Mouse (Mus musculus) B cell, adult 2 months (primary cell): ENCODE measurements around the gene Galnt12.

ENCODE experiments used
- DNase-seq, 2 experiments: peaks; one replicate each; pipeline ENCODE4 v3.0.0; 2022

Gene Galnt12

DNA sequence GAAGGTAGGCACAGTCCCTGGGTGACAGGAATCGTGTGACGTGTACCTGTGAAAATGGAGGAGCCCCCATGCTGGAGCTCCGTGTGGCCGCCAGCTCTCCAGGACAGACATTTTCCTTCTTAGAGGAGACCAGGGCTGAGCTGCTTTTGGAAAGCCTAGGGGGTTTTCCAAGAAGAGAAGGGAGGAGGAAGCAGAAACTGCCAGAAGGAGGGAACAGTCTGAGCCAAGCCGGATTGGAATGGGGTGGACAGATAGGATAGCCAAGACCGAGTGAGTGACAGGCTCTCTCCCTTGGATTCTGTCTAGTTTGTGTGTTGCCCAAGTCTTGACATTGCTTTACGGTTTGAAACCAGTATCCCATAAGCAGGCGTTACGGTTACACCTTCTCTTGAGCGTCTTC, 11.9 kb downstream of the Galnt12 start:
- no peak for DNase-seq

DNA sequence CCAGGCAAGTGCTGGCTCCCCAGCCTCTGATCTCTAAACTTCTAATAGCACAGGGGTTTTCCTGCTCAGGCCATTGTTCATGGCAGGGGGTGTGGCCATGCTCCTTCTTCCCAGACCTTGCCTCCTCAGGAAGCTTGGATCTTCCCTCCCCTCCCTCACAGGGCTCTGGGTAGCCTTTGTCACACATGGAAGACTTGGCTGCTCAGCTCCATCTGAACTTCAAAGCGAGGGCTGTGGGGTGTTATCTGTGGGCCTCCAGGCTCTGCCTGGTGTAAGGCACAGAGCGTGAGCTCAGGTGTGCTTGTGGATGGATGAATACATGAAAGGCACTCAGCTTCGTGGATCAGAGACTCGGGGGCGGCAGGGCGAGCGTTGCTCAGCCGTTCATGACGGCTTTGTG, 20.2 kb downstream of the Galnt12 start:
- DNase-seq: no peak

DNA sequence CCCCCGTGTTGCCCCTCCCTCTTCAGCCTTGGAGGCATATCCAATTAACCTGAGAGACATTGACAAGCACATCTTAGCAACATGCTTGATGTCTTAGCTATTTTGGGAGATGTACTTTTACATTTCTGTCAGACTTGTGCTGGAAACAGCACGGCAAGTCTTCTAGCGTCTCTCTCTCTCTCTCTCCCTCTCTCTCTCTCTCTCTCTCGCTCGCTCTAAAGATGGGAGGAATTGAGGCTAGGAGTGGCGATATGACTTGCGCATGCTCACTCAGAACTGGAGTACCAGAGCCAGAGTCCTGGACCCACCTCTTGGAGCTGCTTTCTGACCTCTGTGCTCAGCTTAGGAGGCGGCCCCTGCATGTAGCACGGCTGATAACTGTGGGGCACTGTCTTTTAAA, 20.9 kb downstream of the Galnt12 start:
- no peak for DNase-seq

DNA sequence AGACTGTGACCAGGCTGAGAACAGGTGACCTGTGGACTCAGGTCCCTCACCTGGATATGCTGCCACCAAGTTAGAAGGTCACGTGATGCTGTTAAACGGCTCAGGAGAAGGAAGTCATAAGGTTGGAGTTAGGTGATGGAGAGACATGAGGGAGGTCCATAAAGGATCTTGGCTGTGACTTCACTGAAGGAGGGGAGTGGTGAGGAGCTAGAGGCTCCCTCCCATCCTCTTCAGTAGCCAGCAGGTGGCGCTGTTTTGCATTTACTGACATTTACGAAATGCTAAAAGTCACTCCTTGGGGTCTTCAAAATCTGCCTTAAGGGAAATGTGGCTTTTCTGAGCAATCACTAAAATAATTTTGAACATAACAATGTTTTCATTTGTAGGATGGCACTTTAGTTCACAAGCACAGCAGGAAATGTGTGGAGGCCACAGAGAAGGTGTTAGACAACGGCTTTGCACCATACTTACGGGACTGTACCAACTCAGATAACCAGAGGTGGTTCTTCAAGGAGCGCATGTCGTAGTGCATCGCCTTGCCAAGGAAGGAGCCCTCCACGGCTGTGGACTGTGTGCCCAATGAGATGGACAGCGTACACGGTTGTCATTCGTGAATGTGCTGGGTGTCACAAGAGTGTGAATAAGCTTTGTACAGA, 30.5 kb downstream of the Galnt12 start:
- peak; percentile 49 to 51 for DNase-seq

DNA sequence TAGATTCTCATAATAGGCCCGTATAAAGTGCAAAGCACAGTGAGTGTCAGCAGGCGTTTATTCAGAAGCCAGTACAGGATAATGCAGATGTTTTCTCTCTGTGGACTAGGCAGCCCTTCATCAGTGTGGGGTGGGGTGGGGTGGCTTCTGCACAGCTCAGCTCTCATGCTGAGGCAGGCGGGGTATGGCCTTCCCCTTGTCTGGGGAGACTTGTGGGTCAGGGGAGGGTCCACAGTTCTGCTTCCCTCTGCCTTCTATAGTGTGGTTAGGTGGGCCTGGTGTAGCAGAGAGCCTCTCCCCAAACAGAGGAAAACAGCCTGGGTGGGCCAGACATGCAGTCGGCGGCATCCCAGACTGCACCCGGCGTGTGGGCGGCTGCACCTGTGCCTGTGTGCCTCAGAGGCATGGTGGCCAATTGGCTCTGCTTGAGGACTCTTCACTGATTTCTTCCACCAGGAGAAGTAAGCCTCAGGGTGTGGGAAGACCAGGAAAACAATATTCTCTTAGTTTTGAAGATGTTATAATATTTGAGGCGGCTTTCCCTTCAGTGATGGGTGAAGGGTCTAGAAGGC, 32.5 kb downstream of the Galnt12 start:
- DNase-seq: no peak

DNA sequence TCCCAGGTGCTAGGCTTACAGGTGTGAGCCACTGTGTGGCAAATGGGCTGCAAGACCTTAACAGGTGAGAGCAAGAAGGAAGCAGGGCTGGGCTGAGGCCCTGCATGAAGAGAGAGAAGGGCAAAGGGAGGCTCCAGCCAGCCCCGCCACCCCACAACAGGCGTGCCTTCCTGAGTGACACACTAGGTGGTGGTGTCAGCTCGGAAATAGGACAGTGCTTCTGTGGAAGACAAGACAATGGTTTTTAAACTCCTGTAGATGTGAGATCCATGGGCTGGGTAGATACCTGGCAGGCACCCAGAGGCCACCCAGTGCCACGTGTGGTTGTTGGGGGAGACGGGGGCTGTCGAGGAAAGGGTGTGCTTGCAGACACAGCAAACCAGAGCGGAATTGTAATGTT, 36.8 kb downstream of the Galnt12 start:
- DNase-seq: no peak

DNA sequence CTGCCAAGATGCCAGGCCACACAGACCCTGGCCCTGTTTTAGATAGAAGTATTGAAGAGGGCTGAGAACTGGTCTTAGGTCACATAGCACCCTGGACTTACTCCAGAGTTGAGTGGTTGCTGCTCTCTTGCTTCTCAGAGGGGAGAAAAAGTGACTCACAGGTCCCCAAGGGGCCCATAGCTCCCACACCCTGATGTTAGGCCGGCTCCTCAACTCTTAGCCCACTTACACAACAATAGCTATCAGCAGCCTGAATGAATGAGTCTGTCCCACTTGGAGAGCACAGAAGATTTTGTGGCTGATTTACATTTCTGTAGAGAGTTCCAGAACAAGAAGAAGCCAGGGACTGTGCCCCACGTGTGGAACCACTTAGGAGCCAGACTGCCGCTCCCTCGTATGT, 37.9 kb downstream of the Galnt12 start:
- DNase-seq: no peak

DNA sequence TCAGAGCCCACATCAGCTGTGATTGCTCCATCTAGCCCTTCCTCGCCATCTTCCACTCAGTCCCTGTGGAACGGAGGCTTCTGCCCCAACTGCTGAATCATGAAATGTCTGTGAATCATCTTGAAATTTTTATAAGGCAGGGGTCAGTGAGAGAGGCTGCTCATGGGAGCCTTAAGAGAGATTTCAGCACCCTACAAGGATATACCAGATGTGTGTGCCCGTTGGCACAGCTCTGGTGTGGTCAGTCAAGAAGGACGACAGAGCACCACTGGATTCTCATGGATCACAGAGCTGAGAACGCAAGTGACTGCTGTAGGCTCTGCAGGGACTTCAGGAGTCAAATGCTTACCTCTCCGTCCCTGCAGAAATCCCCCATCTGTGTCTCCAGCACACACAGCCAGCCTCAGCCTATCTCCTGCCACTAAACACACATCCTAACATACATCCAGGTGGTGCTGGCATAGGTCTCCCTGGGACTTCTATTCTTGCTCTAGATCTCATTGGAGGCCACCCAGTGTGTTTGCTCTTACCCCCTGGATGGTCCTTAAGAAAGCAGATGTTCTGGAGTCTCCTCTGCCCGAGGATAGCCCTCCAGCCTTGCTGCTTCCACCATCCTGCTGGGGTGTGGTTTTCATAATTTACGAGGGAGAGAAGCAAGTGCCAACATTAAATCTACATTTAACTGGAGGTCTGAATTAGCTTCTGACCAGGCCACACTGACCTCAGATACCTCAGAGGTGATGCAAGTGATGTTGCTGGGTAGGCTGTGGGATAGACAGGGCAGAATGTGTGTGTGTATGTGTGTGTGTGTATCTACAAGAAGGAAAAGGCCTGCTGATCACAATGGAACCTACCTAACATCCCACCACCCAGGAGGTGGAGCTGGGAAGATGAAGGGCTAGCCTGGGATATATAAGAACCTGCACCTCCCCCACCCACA, 38.7 kb downstream of the Galnt12 start:
- DNase-seq: no peak

DNA sequence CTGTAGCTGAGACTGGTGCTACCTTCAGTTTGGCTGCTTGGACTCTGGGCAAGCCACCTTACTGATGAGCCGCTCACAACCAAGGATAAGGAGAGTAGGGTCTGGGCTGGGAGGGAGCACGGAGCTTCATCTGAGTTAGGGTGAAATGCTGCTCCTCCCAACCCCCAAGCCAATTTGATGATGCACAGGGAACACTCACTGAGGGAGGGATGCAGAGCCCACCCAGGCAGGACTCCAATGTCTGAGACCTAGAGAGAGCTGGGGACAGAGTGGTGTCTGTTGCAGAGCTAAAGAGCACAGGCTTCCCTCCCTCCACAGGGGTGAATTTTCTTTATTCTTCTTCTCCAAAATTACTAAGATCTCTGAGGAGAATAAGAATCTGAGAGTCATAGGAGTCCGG, 40.2 kb downstream of the Galnt12 start:
- no peak for DNase-seq

DNA sequence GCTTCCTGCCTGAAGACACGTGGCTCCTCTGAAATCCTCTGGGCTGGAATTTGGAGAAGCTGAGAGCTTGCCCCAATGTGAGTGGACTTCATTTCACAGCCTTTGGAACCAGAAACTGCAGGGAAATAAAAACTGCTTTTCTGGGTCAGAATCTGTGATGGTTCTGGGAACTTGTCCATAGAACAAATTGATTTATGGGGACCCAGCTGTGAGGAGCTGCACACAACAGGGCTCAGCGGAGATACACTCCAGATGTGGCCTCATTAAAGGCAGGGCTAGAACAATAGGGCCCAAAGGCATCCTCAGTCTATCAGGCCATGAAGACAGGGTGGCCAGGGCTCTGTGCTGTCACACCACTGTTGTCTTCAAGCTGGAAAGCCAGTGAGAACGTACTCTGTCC, 40.7 kb downstream of the Galnt12 start:
- DNase-seq: no peak

DNA sequence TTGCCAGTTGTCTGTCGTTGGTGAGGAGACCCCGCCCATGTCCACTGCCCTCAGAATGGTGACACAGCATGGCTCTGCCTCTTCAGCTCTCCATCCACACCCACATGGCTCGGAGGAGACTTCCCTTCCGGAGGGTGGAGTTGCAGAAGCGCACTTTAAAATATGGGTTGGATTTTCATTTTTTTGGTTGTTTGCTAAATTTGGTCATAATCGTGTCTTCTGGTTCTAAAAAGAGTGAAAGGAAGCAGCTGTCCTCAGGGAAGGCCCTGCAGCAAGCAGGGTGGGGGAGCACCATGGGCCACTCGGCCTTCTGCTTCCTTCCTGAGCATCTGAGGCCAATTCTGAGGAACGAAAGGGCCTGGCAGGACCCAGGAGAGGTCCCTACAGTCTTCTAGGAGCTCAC, 45.0 kb downstream of the Galnt12 start:
- no peak for DNase-seq

DNA sequence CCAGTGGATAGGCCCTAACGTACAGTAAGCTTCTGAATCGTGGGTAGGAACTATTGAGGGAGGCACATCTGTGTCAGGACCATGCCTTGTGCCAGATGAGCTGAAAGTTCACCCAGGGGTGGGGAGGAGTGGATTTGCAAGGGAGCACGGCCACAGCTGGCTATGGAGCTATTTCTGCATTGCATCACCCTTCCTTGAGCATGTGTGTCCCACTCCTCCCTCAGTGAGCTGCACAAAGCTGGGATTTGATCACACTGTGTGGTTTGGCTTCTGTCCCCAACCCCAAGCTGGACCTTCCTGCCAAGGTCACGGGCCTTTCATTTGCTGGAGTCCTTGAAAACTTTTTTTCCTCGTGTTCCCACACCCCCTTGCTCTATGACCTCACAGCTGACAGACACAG, 45.8 kb downstream of the Galnt12 start:
- DNase-seq: no peak

DNA sequence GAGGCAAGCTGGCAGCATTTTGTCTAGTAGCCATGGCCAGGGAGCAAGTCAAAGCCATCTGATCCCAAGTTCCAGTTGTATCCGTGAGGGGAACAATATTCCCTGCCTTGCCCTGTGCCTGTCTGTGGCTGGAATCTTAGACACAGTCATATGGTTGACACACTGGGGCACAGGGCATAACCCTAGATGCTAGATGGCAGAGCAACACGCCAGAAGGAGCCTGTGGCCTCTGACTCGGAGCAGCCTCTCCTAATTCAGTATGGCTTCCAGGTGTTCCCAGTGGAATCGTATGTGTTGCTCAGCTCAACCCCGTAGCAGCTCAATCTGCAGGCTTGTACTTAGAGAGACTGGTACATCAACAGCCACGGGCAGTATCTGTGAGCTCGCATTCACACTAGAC, 46.7 kb downstream of the Galnt12 start:
- no peak for DNase-seq

DNA sequence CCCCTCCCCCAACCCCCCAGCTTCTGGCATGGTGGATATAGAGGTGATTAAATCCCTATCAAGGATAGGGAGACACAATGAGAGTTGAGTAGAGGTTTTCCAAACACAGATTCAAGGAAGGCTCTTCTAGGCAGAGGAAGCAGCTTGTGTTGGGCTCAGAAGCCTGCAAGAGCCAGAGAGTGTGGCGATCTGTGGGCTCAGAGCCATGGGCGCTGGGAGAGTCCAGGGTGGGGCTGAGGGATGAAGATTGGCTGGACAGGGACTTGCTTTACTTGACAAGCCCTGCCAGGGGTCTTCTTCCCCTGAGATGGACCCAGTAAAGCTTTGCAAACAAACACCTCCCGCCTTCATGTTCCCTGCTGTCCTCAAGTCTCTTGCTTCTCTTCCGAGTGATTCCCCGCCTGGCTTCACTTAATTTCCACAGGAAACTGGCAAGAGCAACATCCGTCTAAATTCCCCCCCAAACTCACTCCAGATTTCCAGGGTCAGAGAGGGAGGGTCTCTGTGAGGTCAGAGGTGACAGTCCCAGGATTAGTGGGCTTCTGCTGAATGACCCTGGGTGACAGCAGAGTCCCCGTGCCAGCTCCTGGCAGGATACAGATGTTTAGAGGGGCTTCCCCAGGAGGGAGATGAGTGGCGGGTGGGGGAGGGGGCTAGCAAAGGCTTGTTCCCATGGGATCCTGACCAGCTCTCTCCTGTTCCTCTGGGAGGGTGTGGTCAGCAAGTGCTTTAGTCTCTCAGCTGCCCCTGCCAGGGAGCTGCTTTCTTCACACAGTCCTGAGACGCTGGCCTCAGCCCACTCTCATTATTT, 47.5 kb downstream of the Galnt12 start:
- no peak for DNase-seq

DNA sequence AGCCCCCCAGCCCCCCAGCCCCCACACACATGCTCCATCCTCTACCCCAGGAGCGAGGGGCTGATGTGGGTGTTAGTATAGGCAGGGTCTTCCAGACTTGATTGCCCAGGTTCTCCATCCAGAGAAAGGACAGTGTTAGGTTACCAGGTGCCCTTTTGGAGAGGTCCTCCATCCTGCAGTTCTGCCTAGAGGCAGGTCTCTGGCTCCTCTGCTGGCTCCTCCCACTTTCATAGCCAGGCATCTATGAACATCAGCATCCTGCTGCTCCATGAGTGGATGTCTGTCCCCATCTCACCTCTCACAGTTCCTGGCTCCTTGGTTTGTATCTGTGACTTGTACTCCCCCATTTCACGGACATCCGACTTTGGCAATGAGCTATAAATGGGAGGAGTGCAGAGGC, 48.6 kb downstream of the Galnt12 start:
- DNase-seq: no peak

DNA sequence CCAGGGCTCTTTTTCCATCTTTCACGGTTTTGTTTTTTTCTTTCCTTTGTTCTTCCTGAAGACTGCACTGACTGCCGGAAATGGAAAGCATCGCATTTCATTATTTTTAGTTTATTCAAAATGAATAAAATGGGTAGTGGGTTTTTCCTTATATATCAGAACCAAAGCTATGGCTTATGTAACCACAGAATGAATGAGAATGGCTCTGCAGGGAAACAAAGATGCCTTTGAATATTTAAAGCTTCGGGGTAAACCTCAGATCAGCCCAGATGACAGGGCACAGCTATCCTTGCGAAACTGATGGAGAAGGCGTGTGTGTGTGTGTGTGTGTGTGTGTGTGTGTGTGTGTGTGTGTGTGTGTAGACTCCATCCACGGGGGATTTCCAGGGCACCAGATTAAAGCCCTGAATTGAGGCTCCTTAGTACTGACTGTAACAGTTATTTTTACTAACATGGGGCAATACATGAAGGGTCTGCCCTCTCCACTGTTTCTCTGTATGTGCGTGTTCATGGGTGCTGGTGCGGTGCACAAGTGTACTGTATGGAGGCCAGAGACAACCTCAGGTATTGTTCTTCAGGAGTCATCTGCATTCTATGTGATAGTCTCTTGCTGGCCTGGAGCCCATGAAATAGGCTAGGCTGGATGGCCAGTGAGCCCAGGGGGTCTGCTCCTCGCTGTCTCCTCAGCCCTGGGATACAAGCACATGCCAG, 49.9 kb downstream of the Galnt12 start:
- no peak for DNase-seq

DNA sequence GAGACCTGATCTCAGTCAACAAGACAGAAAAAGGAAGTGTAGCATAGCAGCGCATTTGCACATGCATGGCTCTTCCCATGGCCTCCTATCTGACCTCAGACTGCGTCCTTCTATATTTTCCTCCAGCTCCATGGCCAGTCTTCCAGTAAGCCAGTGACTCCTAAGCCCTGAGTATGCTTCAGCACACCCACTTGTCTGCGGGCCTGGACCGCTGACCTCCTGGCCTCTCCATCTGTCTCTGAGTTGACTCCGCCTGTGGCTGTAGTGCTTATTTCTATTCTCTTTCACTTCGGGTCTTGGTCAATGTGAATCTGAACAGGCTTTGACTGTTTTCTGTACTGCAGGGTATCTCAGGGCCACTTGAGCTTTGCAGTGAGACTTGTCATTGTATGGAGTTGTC, 52.1 kb downstream of the Galnt12 start:
- DNase-seq: no peak

DNA sequence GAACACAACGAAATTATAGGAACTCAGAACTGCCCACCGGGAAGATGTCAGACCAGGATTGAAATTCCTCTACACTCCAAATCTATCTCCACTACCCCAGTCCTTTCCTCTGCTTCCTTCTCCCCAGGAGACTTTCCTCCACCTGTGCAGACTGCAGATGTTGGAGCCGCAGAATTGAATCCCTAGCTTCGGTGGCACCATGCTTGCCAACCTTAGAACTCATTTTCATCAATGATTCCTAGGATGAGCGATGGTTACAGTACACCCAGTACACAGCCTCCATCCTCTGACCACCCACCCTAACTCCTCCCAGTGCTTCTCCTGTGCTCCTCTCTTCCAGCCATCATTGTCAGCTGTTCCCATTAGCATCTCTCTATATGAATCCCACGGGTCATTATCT, 53.6 kb downstream of the Galnt12 start:
- DNase-seq: no peak

DNA sequence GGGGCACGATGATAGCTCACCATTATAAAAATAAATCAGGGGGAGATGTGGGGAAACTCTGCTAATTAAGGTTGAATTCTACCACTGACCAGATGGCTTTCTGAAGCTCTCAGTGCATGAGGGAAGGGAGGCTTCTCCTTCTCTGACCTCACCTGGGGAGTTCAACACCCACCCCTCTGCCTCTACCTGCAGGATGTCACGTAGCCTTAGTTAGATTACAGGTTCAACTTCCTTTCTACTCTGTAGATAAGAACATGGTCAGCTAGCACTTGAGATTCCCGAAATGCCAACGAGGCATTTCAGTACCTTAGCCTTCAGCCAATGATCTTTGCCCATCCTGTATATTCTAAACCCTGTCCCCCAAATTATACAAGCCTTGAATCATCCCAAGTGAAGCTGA, 54.9 kb downstream of the Galnt12 start:
- DNase-seq: no peak

DNA sequence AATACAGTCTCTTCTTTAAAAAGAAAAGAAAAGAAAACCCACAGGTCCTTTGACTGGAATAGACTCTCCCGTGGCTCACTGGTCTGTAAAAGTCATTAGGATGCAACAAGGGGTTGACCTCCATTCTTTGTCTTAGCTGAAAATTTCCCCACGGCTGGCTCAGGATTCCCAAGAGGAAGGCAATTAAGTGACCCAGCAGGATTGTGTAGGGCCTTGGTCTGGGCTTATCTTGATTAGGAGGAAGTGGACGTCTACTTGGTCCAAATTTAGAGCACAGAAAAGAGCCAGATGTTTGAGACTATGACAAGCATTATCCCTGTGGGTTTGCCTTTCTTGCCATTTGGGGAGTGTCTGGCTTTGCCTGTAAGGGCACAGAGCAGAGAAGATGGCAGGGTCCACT, 58.3 kb downstream of the Galnt12 start:
- DNase-seq: no peak

DNA sequence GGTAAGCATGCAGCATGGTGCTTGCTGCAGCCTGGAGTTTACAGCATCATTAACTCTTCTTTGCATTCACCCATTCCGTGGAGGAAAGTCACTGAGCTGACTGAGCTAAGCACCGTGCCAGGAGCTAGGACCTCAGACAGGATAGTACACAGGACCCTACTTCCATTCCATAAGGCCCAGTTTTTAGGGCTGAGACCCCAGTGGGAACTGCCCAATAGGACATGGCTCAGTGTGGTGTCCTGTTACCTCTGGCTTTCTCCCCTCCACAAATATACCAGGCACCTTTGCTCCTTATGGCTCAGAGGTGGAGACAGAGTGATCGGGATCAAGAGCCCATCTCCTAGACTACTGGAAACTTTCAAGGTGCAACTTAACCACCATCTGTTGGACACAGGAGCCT, 59.1 kb downstream of the Galnt12 start:
- DNase-seq: no peak

DNA sequence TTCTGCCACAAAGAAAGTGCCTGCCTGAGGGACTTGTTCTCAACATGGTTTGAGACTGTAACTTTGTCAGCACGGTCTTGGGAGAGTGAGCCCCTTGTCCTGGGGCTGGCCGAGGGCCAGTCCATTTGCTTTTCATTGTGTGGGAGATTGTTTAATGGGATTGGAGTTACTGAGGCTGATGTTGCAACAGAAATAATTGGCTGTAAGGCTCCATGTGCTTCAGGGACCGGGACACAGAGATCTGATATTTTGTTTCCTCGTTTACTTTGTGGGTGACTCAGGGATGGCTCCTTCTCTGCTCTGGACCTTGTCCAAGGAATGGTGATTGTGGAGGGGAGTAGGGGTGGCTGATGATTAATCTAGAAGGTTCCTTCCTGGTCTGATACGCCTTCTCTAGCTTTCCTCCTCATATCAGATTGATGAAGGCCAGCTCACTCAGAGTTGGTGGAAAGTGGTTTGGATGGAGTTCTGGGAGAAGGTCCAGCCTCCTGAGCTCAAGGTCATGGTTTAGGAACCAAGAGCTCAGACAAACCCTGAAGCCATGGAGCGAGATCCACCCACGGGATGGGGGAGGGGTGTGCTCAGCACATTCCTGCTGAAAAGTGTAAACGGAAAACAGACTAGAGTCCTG, 60.0 kb downstream of the Galnt12 start:
- DNase-seq: no peak
